Mouse (Mus musculus) cerebellum, adult 8-10 months (tissue): Measurements from ENCODE around the gene Nupl2.

Experiments used
- DNase-seq: peaks from one replicate; pipeline ENCODE4 v3.0.0; 2022

The Nupl2 gene

GRCm38 (mm10) chr5:24213861-24214546, 49.2 kb downstream of the Nupl2 start:
- no peak for DNase-seq

- no peak for DNase-seq
These were observed 49.8 kb downstream of the Nupl2 start for GRCm38 (mm10) chr5:24214547-24214878.

GRCm38 (mm10) chr5:24214900-24215299, 50.1 kb downstream of the Nupl2 start:
- no peak for DNase-seq
